Mouse (Mus musculus) CD4-positive, CD25-positive, alpha-beta regulatory T cell, adult 2 months (primary cell): ENCODE data around the gene Txn2.
A peak's percentile ranks its signal among the peaks of the same experiment; 100 is the strongest.

Source experiments
- DNase-seq: peaks from one replicate; pipeline ENCODE4 v3.0.0-alpha.2; 2012; ENCODE audit warnings: low read depth, low spot score

The Txn2 gene

GRCm38 (mm10) chr15:77928673-77929331, at the start of gene Txn2:
TSS of gene Txn2 (minus strand) at chr15:77929006.
- peak; percentile 97 for DNase-seq

- no peak for DNase-seq
Measured at GRCm38 (mm10) chr15:77977663-77978062, 48.9 kb upstream of the Txn2 start.

GRCm38 (mm10) chr15:77974165-77974841, 45.5 kb upstream of the Txn2 start:
- no peak for DNase-seq

GRCm38 (mm10) chr15:77970470-77971292, 41.9 kb upstream of the Txn2 start, which contains the start of gene Eif3d:
TSS of gene Eif3d (minus strand) at chr15:77970813.
- DNase-seq, result peak; percentile 98

- DNase-seq, result no peak
Measured at GRCm38 (mm10) chr15:77969940-77970469, 41.2 kb upstream of the Txn2 start.

GRCm38 (mm10) chr15:77965117-77965528, 36.3 kb upstream of the Txn2 start:
- DNase-seq, result peak; percentile 18

GRCm38 (mm10) chr15:77962447-77962846, 33.6 kb upstream of the Txn2 start:
- DNase-seq, result no peak

GRCm38 (mm10) chr15:77960693-77961092, 31.9 kb upstream of the Txn2 start:
- DNase-seq, result no peak

- DNase-seq, result no peak
Measured at GRCm38 (mm10) chr15:77958071-77958470, 29.3 kb upstream of the Txn2 start.

GRCm38 (mm10) chr15:77957625-77958024, 28.8 kb upstream of the Txn2 start:
- DNase-seq, result no peak

GRCm38 (mm10) chr15:77956404-77956901, 27.6 kb upstream of the Txn2 start, which contains the start of gene Foxred2:
TSS of gene Foxred2 (minus strand) at chr15:77956722.
- DNase-seq, result peak; percentile 96

GRCm38 (mm10) chr15:77955440-77956403, 26.9 kb upstream of the Txn2 start:
- DNase-seq, result peak; percentile 39

GRCm38 (mm10) chr15:77954362-77954761, 25.6 kb upstream of the Txn2 start:
- DNase-seq, result no peak

GRCm38 (mm10) chr15:77952921-77953320, 24.1 kb upstream of the Txn2 start:
- no peak for DNase-seq

GRCm38 (mm10) chr15:77949061-77949460, 20.3 kb upstream of the Txn2 start:
- no peak for DNase-seq

GRCm38 (mm10) chr15:77945711-77946110, 16.9 kb upstream of the Txn2 start:
- no peak for DNase-seq

GRCm38 (mm10) chr15:77941563-77941962, 12.8 kb upstream of the Txn2 start:
- no peak for DNase-seq

GRCm38 (mm10) chr15:77938516-77938915, 9.7 kb upstream of the Txn2 start:
- no peak for DNase-seq

- no peak for DNase-seq
Measured at GRCm38 (mm10) chr15:77935673-77936375, 7.0 kb upstream of the Txn2 start.

GRCm38 (mm10) chr15:77934968-77935367, 6.2 kb upstream of the Txn2 start:
- no peak for DNase-seq
